Mouse (Mus musculus): ENCODE data around the gene Akt2.

Akt2 gene

DNA sequence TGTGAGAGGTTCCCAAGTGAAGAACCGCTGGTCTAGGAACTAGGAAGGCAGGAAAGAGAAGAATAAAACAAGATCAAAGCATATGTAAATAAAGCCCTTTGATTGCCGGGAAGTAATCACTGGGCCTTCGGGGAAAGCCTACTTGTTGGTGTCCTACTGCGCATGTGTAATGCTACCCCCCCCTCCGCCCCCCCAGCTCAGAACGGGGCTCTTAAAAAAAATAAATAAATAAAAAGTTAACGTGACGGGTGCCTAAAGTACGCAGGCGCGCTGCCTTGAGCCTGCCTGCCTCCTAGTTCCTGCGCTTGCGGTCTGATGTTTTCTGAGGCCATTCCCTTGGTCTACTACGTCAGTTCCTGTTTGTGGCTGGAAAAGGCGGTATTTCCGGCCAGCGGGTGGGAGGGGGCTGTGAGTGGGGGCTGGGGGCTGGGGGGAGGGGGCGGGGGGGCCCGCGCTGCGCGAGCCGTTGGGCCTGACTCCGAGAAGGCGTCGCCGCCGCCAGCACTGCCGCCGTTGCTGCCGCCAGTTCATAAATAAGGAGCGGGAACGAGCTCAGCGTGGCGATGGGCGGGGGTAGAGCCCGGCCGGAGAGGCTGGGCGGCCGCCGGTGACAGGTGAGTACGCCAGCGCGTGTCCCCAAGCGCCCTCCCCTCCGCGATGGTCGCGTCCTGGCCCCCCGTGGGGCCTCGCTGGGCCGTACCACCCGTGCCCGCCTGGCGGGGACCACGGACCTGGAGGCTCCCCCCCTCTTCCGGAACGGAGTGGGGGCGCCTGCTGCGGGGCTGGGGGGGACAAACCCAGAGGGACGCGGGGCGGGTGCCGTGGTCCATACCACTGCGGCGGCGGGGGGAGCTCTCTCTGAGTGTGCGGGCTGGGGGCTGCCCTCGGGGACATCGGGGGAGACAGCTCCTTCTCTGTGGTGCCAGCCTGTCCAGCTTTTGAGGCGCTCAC lies at the start of gene Akt2:
Gene Akt2, plus strand, starts transcription at position 287 of the 951 bp plus-strand sequence.
- peak; percentile 86 for ATAC-seq (ENCODE audit: insufficient number of reproducible peaks, low FRiP score, low TSS enrichment)

DNA sequence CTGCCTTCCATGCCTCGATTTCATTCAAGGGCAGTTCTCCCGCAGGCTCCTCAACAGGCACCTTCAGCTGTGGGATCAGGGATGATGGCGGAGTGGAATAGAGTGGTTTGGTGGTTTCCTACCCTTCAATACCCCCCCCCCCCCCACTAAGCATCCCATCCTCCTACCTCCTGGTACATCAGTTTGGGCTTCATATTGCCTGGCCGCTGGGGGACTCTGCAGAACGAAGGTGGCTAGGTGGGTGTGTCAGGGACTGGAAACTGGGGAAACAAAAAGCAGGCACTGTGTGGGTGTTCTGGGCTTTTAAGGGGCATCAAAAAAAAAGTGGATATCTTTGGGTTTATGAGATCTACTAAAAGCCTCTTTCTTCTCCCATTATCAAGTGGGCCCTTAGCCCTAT lies 49.4 kb upstream of the Akt2 start:
- no peak for ATAC-seq (ENCODE audit: insufficient number of reproducible peaks, low FRiP score, low TSS enrichment)

- ATAC-seq (ENCODE audit: insufficient number of reproducible peaks, low FRiP score, low TSS enrichment) = peak; percentile 85; the same call in 1 of the 2 replicates
Measured at GRCm38 (mm10) chr7:27542392-27543033, 48.8 kb upstream of the Akt2 start.

DNA sequence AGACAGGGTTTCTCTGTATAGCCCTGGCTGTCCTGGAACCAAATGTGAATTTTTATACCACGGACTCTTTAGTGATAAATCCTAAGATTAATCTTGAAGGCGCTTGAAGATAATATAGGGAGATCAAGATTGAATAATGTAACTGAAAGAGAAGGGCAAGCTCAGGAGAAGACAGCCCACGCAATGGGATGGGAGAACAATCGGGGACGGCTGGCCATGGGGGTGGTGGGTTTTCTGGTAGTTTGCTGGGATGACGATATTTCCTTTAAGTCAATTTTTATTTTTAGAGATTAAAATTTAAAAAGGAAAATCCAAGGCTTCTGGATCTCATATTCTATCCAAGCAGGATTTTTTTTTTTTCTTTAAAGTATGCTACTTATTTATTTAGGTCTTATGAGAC lies 48.3 kb upstream of the Akt2 start:
- ATAC-seq (ENCODE audit: insufficient number of reproducible peaks, low FRiP score, low TSS enrichment) = no peak

GRCm38 (mm10) chr7:27543851-27544250 lies 47.5 kb upstream of the Akt2 start:
- no peak for ATAC-seq (ENCODE audit: insufficient number of reproducible peaks, low FRiP score, low TSS enrichment)

DNA sequence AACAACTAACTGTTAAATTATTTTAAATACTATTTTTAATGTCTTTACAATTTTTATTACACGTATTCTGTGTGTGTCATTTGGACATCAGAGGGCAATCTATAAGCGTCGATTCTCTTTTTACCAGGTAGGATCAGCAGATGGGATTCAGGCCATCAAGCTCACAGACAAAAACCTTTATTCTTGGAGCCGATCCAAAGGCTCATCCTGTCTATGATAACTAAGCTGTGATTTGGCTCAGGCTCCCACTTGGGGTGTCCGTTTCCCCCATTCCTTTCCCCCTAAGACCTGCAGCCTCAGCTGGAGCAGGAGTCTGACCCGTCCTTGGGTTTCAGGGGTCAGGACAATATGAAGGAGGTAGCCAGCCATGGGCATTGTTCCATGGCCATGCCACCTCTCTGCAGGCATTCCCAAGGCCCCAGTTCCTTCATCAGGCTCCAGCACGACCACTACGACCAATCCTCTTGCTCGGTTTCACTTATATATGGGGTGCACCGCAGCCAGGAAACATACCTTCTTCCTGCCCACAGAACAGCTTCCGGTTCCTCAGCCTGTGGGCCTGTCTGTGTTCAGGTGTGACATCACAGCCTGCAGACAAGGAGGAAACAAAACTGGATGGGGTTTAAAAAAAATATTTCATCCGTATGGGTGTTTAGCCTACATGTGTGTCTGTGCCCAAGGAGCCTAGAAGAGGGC lies 46.5 kb upstream of the Akt2 start:
- ATAC-seq (ENCODE audit: insufficient number of reproducible peaks, low FRiP score, low TSS enrichment) = no peak

DNA sequence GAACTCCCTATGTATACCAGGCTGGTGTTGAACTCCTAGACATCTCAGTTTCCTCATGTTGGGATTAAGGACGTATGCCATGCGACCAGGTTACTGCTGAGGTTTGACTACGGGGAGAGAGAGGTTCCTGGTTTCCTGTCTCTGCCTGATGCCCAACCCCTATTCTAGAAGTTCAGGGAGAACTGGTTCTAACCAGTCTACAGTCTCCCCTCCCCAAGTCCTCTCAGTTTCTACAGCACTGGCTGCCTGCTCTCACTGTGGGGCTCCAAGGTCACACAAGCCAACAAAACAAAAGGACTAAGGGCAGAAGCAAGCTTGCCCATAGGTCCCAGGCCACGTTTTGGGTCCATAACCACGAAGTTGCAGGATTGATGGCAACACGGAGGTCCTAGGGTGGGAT lies 41.8 kb upstream of the Akt2 start:
- no peak for ATAC-seq (ENCODE audit: insufficient number of reproducible peaks, low FRiP score, low TSS enrichment)

GRCm38 (mm10) chr7:27552070-27552469 lies 39.3 kb upstream of the Akt2 start:
- no peak for ATAC-seq (ENCODE audit: insufficient number of reproducible peaks, low FRiP score, low TSS enrichment)

DNA sequence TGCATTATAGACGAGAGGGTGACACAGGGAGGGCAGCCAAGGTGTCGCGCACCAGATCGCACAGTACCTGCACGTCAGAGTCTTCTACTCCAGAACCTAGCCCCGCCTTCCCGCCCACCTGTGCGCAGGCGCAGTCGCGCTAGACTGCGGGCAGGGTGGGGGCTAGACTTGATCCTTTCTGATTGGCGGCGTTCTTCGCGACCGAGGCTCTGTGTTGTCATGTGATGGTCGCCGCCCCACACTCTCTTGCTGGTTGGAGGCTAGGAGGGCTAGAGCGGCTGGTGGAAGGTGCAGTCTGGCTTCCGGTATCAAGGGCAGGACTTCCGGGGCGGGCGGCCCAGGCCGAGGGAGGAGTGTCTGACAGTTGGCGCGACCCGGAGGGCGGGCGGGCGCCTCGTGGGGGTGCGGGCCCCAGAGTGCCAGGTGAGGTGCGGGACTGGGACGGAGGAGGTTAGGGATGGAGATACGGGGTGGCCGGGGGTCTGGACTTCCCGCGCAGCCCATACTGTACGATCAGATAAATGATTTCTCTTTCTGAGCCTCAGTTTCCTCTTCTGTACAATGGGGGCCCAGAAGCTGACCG lies 38.3 kb upstream of the Akt2 start, which contains the start of the genes Pld3 and 2310022A10Rik:
Gene Pld3, minus strand, starts transcription at position 288 of the 583 bp plus-strand sequence.
Gene 2310022A10Rik, plus strand, starts transcription at position 303 of the 583 bp plus-strand sequence.
- peak; percentile 99 for ATAC-seq (ENCODE audit: insufficient number of reproducible peaks, low FRiP score, low TSS enrichment)

DNA sequence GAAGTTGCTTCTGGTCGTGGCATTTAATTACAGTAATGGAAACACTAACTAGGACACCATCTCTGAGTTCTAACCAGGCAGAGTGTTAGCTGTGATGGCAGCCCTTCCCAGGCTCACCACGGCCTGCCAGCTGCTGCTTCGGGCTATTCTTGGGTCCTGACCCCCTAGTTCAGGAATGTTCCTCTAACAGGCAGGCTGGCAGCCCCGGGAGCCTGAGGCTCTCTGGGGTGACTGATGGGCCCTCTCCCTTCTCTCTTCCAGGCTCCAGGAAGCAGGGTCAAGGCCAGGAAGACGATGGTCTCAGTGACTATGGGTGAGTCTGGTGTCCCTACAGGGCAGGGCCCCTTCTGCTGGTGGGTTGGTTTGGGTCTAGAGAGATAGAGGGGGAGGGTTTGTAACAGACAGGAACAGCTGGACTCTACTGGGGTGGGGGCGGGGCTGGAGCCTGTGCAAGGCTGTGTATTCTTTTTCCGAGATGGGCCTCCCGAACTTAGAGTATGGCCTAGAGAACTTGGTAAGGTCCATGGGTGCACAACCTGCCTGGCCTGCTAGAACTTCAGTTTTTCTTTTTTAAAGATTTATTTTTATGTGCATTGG lies 31.0 kb upstream of the Akt2 start:
- ATAC-seq (ENCODE audit: insufficient number of reproducible peaks, low FRiP score, low TSS enrichment) = no peak

DNA sequence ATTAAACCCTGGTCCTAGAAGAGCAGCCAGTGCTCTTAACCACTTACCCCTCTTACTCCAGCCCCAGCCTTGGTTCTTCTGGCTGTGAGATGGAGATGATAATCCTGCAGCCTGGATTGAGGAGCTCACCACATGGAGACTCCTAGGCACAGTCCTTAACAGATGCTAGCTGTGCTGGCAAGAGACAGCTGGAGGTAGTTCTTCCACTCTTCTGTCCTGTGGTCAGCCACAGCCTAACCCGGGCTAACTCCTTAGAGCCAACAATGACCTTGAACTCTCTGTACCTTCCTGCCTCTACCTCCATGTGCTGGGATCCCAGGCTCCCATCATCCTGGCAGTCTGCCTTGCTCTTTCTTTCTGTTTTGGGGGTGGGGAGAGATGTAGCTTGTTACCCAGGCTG lies 30.4 kb upstream of the Akt2 start:
- no peak for ATAC-seq (ENCODE audit: insufficient number of reproducible peaks, low FRiP score, low TSS enrichment)

DNA sequence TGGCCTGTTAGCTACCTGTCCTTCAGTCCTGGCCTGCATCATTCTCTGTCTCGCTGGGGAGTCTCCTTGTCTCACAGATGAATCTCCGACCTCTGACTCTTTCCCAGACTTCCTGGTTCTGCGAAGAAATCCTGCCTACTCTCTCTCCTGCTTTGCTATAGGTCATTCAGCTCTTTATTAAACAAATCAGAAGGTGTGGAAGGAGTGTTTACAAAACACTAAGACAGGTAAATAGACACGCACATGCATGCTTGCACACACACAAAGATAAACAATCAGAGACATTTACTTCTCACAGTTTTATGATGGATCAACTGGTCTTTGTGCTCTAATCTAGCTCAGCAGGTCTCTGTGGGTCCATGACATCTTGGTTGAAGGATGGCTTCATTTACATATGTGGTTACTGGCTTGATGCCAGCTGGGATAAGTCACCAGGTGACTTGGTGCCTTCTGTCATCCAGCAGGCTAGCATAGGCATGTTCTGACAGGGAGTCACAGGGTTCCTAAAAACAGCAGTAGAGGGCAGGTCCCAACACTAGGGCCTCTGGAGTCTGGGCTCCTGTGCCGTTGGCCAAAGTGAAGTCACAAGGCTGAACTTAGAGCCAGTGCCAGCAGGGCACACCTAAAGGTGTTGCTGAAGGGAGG lies 21.6 kb upstream of the Akt2 start:
- no peak for ATAC-seq (ENCODE audit: insufficient number of reproducible peaks, low FRiP score, low TSS enrichment)

GRCm38 (mm10) chr7:27572133-27572532 lies 19.2 kb upstream of the Akt2 start:
- no peak for ATAC-seq (ENCODE audit: insufficient number of reproducible peaks, low FRiP score, low TSS enrichment)

DNA sequence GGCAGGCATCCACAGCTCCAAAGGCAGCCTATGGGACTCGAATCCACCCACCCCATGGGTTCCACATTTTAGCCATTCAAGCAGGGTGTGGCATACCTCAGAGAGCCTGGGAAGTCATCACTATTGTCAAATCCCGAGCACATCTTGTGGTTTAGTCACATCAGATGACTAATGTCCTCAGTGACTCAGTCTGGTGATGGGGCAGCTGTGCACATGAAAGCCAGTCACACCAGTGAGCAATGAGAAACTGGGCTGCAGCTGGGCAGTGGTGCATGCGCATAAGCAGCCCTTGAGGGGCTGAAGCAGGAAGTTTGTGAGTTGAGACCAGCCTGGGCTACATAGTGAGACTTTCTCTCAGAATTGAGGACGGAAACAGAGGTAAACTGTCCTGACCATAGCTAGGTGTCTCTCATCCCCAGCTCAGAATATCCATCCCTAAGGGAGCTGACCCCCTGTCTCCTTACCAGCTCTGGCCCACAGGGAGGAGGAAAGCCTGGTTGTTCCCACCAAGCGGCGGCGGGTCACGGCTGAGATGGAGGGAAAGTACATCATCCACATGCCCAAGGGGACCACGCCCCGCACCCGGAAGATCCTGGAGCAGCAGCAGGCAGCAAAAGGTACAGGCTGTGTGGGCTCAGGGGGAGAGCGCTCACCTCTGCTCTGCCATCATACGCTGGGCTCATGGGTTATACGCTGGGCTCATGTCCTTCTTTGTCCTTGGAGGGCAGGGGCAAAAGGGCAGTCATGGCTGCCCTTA lies 17.1 kb upstream of the Akt2 start:
- ATAC-seq (ENCODE audit: insufficient number of reproducible peaks, low FRiP score, low TSS enrichment) = no peak

DNA sequence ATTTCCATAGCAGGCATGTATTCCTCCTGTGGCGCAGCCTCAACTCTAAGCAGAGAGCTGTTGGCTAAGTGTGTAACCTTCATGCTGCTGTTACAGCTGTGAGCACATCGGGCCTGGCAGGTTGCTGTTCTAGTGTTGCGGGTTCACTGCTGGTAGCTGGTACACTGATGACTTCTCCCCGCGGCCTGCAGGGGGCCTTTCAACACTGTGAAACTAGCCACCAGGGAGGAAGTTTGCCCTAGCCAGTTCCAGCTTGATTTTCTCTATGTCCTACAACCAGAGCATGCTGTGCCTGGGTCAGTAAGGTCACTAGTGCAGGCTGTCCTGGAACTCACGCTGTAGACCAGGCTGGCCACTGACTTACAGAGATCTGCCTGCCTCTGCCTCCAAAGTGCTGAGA lies 14.4 kb upstream of the Akt2 start:
- ATAC-seq (ENCODE audit: insufficient number of reproducible peaks, low FRiP score, low TSS enrichment) = no peak

GRCm38 (mm10) chr7:27577589-27577988 lies 13.8 kb upstream of the Akt2 start:
- no peak for ATAC-seq (ENCODE audit: insufficient number of reproducible peaks, low FRiP score, low TSS enrichment)

GRCm38 (mm10) chr7:27578465-27578864 lies 12.9 kb upstream of the Akt2 start:
- ATAC-seq (ENCODE audit: insufficient number of reproducible peaks, low FRiP score, low TSS enrichment) = no peak

- ATAC-seq (ENCODE audit: insufficient number of reproducible peaks, low FRiP score, low TSS enrichment) = no peak
Measured at GRCm38 (mm10) chr7:27580380-27581174, 10.8 kb upstream of the Akt2 start.

All from cerebellum, adult (tissue).